Mouse (Mus musculus) urinary bladder, postnatal 25 days (tissue): Measurements from ENCODE around the gene Kcnma1.

Experiments used
- DNase-seq: peaks from one replicate; pipeline ENCODE4 v3.0.0; 2022; ENCODE audit warnings: low spot score

Kcnma1 gene

DNA sequence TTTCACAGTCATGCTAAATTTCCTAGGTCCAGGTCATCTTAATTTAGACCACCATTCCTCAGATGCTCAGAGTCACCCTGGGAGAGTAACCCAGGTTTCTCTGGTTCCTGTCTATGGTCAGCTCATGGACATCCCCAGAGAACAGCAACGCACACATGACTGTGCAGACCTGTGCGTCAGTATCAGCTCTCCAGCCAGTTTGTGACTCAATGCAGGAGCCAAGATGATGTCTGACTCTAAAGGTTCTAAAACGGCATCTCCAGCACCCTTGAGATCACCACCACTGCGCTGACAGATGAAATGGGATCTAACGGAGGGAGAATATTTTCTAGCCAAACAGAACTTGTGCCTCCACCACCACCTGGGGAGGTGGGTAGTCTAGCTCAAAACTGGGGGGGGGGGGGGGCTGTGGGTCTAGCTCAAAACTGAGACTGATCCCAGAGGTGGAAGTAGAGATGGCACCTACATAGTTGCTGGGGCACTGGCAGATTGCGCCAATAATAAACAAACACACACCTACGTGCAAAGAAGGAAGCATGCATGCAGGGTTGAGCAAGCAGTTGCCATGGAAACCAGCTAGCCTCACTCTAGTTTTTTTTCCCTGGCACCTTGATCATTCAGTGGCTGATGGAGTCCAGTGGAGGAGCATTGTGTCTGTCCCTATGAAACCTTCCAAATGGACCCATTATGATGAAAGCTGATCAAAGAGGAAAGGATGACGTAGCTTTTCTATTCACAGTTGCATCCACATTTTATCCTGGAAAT is 231.3 kb downstream of the Kcnma1 start:
- no peak for DNase-seq

DNA sequence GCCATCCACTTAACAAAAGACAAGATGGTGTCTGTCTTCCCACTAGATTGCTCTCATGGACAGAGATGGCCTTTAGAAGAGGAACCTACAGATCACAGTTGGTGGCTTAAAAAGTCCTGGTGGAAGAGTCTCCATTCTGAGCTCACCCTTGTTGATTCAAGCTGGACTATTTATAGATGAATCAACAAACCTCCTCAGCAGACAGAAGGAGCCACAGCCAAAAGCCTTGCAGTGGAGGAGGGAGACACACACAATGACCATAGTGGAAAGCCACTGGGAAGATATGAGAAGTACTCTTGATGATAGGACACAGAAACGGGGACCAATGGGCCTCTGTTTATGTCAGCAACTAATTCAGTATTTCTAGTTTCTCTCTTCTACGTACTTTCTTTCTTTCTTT is 239.7 kb downstream of the Kcnma1 start:
- DNase-seq, result no peak

DNA sequence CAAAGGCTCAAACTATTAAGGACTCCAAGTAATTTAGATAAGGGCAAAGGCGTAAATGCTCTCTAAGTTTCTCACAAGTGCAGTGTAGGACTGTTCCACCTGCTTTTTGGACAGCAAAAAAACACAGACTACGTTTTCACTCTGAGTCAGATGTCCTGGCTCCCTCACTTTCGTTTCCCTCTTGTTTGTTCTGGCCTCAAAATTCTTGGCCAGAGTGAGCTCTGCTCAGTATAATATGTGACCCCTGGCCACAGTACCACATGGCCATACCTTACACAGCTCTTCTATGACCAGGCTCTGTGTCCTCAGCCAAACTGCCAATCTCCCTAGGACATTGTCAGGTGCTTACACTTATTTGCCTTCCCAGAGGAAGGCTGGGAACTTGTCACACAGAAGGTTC is 241.6 kb downstream of the Kcnma1 start:
- no peak for DNase-seq

DNA sequence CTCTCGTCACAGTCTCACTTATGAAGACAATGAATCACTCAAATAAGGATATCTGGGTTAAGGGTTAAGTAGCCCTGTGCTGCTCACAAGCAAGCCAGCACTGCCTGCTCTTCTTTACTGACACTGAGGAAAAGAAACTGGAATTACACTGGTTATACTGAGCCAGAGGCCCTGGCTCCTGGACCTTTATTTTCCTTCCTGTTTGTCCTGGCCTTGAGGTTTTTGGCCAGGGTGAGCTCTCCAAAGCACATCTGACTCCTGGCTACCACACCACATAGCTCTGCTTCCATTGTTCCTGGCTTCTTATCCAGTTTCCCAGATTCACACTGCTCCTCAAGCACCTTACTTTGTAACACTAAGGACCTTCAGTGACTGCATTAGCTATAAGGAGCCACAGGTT is 242.5 kb downstream of the Kcnma1 start:
- DNase-seq, result no peak

DNA sequence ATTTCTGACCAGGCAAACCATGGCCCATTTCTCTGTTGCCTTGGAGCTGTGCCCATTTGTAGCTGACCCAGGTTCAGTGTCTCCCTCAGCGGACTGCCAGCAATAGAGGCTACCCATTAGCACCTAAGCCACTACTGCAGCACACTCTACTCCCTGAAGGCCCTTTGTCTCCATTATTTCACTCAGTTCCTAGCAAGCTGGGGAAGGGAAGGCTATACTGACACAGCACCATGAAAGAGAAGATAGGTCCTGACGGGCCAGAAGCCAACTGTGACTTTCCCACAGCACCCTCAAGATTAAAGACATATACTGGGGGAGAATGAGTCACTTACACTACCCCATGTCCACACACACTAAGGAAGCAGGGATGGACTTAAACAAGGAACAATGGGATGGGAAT is 251.8 kb downstream of the Kcnma1 start:
- no peak for DNase-seq

DNA sequence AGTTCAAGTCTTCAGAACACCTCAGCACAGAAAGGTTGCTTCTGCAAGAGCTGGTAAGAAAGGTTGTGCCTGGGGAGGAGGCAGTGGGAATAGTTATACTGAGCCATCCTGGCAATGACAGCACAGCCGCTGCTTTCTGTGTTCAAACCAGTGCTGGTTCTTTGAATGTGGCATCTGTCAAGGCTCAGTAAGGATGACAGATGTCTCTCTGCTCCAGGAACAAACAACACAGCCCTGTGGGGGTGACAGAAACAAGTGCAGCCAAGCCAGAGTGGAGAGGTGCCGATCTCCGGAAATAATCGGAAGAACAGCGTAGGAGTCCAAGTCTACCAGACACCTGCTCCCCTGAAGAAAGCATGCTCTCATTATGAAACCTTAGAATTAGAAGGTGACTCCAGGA is 254.7 kb downstream of the Kcnma1 start:
- DNase-seq, result no peak

DNA sequence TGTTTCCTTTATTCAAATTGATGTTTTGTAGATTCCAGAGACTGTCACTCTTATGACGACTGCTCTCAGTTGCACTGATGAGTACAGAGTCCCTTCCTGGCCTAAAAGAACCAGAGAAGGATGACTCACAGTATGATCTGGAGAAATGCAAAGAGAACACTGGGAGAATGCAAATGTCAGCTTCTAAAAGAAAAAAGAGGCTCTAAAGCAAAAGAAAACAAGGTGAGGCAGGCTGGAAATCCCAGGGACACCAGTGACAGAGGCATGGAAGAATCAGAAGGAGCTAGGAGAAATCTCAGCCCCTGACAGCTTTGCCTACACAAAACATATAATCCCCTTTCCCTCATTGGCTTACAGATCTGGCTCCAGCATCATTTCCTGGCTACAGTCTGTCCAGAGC is 255.9 kb downstream of the Kcnma1 start:
- DNase-seq, result no peak

DNA sequence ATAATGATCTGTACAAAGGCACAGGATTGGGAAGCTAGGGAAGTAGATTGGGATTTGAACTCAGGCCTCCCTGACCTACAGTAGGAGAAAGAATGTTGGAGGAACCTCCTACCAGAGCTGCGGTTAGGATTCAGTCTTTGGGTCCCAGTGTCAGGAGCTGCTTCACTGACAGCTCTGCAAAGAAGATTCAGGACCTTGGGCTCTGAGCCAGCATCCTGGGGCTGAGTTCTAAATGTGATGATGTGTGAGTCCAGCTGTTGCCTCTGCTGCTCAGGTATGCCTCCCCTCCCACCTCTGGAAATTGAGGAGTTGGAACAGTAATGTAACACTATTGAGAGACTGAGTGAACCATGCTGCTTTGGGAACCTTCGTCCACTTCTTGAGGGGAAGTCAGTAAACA is 266.3 kb downstream of the Kcnma1 start:
- DNase-seq, result no peak

DNA sequence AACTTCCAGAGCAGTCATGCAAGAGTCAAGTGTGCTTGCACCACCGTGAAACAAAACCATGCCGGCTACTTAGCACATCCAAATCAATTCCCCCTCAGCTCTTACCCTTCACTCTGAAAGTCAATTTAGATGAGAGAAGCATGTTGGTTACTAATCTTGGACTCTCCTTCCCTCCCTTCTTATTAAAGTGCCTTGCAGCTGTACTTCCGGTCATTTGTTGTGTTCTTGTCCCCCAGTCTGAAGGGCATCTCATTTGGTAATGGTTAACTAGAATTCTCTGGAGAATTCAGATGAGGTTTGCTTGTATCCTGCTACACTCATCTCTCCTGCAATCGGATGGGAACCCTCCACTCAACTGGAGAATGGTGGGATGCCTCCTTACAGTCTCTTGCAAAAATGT is 267.3 kb downstream of the Kcnma1 start:
- DNase-seq, result no peak

DNA sequence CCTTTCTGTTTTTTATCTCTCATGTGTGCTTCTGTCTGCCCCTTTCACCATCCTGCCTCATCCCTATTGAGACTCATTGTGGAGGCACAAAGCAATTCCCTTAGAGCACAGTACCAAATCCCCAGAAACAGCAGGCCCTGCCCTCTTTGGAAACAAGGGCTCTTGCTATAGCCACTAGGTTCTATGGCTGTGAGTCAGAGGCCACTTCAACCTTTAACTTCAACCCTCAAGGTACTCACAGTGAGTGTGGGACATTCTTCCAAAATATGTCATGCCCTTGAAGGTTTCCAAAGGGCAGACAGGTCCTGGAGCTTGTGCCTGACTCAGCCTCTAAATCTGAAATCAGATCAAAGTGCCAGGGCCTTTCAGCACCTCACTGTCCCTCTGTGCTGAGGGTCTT is 272.8 kb downstream of the Kcnma1 start:
- DNase-seq, result no peak

DNA sequence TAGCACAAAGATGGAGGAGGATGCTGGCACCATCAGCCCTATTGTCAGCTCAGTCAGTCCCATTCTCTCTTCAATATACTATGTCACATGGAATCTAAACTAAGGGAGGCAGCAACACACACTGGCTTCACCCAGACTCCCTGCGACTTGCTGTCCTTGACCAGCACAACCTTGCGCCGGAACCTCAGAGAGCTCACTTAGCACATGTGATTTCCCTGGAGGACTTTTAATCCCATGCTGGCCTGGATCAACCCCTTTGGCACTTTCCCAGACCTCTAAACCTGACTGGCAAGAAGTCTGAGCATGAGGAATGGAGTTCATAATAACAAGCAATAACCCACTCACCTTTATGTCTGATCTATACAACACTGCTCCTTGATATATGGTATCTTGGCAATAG is 280.1 kb downstream of the Kcnma1 start:
- DNase-seq, result no peak

DNA sequence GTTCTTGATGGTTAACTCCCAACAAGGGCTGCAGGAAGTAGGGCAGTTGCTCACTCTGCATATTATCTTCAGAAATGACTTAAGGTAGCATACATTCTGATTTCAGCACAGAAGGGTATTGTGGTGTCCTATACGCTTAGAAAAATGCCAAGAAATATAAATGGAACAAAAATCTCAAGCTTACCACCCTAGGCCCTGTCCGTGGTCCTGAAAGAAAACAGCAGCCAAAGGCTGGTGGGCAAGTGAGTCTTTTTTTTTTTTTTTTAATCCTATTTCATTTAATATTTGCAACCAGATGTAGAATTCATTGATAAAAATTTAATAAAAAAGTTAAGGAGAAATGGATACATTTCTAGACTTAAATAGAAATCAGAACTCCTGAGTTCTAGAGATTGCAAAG is 284.9 kb downstream of the Kcnma1 start:
- DNase-seq, result no peak

DNA sequence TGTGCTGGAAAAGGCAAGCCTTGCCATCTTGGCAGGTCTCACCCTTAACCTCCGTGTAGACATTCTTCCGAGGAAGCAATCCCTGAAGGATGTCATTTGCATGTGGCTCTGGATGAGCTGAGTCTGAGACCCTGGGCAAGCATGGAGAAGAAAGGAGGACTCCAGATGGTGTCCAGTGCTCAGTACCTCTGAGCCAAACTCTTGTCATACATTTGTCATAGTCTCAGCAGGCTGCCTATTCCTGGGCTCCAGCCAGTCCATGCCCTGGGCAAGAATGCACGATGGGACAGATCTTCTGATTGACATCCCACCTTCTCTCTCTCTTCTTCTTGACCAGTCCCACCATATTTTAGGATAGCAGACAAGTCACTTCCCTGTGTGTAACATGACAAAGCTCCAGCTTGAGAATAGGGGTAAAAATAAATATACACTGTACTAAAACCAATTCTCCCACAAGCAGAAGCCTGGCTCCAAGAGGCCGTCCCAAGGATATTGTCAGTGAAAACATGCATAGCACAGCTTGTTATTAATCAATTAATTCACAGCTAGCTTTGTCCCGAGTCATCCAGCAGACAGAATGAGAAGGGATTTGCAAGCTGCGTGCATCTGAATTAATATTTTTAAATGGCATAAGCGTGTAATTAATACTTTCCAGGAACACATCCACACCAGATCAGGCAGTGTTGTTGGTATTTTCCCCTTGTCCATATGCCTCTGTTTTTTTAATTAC is 290.4 kb downstream of the Kcnma1 start:
- no peak for DNase-seq

DNA sequence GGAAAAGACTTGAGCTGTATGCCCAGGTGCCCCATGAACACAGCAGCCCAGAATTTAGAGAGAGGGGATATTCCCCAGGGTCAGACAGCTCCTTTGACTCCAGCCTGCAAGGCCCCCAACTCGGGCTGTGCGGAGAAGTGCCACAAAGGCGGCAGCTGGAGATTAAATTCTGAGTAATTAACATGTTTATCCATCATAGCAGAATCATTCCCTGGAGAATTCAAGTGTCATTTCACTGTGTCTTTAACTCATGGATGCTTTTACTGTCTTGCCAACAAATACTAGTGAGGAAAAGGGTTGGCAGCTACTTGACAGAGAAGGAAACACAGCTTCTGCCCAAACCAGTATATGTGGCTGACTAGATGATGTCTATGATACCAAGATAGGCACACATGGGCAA is 295.0 kb downstream of the Kcnma1 start:
- DNase-seq, result no peak

DNA sequence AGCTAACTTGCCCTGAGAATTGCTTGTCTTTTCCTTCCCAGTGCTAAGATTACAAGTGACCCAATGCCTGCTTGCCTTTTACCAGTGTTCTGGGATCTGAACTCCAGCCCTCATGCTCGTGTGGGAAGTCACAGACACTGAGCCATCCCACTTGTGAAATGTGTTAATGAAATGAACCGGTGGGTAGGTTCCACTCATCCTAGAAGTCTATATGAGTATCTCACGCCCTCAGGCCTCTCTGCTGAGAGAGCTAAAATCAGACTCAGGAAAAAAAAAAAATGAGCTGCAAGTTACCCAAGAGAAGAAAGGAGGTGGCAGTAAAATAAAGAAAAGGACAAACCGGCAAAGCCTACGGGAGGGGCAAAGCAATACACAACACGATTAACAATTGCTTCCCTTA is 295.6 kb downstream of the Kcnma1 start:
- no peak for DNase-seq

DNA sequence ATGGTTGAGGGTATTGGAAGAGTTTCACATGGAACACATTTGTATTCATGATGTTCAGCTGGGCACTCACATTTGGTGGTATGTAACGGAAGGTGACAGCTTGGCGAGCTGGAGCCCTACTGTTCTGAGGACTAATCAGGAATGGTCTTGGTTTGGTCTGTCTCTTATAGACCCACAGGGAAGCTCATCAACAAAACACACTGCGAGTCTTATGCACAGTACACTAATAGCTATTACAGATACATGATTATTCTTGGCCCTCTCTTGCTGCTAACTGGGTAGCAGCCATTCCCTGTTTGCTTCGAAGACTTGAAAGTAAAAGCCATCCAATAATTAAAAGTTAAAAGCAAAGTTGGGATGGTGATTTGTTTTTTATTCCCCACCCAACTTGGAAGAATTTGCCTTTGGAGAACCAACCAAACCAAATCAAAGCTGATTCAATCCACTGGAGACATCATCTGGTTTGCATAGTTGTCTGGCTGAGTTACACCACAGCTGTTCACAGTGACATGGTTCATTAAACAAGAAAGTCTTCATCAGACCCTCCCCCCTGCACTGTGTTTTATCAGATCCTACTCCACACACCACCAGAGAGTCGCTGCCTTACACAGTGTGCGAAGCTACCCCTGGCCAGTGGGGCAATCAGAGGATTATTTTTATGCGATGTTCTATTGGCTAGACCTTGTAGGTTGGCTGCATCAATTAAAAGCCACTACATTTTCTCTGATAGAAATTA is 299.7 kb downstream of the Kcnma1 start:
- no peak for DNase-seq

DNA sequence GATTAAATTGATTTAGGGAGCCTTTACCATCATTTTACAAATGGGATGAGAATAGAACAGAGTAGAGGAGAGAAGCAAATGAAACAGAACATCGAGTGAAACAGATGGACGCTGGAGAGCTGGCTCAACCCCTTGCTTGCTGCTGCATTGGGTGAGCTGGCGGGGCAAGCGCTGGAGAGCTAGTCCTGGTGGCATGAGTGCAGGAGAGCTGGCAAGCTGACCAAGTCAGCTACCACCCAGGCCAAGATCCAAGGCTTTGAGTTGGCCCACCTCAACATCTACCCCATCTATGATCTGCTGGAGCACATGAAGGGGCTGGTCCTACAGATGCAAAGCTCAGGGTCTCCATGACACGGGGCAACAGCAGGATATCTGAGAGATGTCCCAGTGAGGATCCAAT is 301.4 kb downstream of the Kcnma1 start:
- DNase-seq, result no peak

DNA sequence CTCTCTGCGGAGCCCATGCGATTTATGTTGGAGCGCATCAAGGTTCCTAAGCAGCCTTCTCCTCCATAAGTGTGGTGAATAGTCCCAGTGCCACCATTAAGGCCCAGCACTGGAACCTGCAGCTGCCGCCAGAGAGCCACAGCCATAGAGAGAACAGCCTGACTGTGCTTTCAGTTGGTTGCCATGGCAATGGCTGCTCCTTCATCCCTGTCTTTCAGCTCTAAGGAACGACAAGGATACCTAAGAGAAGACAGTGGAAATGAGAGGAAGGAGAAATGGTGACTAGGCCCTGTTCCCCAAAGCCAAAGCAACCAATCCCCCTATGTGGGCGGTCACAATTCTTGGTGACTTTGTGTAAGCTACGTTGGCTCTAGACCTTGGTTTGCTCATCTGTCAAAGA is 303.3 kb downstream of the Kcnma1 start:
- DNase-seq, result no peak

DNA sequence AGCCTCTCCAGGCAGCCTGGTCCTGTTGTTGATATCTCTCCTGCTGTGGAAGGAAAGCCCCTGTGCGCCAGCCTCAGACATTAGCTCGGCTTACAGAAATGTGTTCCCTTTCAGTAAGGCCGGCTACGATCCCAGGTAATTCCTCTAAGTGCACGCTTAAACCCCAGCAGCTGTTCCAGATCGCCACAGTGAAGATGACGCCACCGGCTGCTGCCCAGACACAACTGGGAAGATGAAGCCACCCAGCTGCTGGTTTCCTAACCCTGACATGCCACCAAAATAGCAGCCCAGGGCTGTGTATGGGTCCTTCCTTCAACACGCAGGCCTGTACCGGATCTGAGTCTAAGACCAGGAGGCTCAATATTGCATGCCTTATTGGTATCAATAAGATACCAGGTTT is 307.5 kb downstream of the Kcnma1 start:
- no peak for DNase-seq

DNA sequence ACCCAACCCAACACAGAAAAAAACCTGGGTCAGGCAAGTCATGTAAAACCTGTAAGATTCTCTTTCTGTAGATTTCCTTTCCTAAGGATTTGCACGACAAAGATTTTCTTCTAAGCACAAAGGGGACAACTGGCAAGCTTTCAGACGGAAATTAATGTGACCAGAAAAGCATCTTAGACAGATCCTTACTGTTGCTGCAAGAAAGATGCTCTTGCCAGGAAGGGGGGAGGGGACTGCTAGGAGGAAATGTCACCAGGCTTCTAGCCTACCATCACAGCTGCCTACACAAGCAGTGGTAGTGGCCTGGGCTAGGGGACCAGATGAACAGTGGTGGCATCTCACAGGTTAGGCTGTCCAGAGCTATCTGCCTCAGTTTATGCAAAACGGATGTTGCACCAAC is 308.6 kb downstream of the Kcnma1 start:
- no peak for DNase-seq

DNA sequence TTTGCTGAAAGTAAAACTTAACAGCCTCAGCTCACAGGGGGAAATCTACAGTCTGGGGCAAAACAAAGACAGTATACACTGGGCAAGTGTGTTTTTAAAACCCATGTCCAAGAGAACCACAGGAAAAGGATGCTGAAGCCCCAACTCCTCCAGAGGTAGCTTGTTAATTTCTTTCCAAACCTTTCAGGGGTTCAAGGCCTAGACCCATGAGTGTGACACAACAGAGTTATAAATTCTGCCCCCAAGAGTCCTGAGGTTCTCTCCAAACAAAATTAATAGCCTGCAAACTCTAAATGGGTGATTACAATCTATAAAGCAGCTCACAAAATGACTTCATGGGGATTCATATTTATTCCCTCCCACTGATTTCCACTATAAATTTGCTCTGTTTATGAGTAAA is 310.0 kb downstream of the Kcnma1 start:
- DNase-seq, result no peak

DNA sequence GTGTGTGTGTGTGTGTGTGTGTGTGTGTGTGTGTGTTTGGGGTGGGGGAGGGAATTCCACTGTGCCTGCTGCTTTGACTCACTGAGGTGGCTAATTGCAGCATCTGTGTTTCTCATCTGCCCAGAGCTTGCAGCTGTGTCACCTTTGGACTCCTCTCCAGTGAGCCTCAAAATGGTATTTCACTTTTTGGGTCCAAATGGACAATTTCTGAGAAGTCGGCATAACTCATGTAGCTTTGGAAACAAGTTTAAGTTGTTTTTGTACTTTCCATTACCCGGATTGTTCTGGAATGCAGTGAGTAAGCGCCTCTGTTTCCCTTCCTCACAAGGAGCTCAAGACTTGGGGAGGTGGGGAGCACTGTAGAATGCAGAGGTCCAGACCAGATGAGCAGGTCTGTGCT is 317.9 kb downstream of the Kcnma1 start:
- no peak for DNase-seq

DNA sequence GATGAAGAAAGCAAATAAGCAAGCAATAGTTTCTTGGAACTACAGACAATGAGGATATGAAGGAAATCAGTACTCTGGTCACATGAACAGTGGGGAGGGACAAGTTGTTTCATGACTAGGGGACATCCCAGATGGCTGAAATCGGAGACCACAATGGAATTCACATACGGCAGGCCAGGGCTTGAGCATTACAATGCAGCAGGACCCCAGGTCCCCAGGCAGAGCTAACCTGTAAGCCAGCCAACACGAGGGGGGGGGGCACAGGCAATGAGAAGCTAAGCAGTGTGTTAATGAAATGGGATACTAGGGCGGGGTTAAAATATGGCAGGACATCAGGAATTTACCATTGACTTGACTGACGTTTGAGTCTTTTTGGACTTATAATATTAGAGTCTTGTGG is 324.6 kb downstream of the Kcnma1 start:
- DNase-seq, result no peak
